Mouse (Mus musculus) heart, adult 2 months (tissue): ENCODE measurements at regions not wholly inside any gene's neighbourhood (a gene's known extent, or its start where the extent isn't known, plus 50 kb on each side); places are given as distances from the start of the nearest gene placed in this dataset.

Source experiments
- CTCF ChIP-seq: fragments of 200-600 bp; IDR thresholded peaks from 2 replicates; pipeline ENCODE4 v1.8.1; 2022; ENCODE audit warnings: antibody characterized with exemption, mild to moderate bottlenecking, moderate library complexity
- EP300 ChIP-seq: fragments of 200-500 bp; IDR thresholded peaks from 2 replicates; pipeline ENCODE4 v1.6.1; 2011; ENCODE audit warnings: low read depth, low read length, control low read depth; ENCODE audit not compliant: insufficient read depth
- POLR2A ChIP-seq: fragments of 200-500 bp; IDR thresholded peaks from 2 replicates; pipeline ENCODE4 v1.6.1; 2011; ENCODE audit warnings: mild to moderate bottlenecking, low read depth, low read length, control low read depth; ENCODE audit not compliant: insufficient read depth

DNA sequence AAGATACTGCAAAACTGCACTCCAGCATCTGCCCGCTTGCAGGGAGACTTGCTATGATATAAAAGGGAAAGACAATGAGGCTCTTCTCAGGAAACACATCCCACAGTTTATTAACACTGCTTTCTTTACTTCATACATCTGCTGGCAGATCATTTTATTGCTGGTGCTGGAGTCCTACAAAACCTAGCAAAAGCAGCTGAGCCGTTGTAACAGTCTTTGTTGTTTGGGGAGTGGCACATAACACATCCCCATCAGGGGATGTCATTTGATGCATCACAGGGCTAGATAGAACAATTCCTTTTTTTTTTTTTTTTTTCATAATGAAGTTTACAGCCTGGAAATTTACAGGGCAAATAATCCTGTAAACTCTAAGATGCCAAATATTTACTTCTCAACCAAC is 742.2 kb downstream of the Epha4 start:
- TF ChIP-seq CTCF (no peak), EP300 (no peak), POLR2A (no peak)
